Mouse (Mus musculus) olfactory bulb, adult 2 months (tissue): ENCODE data around the gene Zfp524. TPM values are rescaled to one million over a fixed set of nuclear protein-coding genes. Genes with fewer than 3 reads are reported as not detected.

Experiments used
- H3K27ac ChIP-seq: fragments of 200-500 bp; 2 replicates; pipeline ENCODE4 v1.5.1; 2012; ENCODE audit warnings: low read depth, low read length; ENCODE audit not compliant: insufficient read depth
- H3K4me1 ChIP-seq: fragments of 200-500 bp; 2 replicates; pipeline ENCODE4 v1.6.1; 2012; ENCODE audit warnings: low read length; ENCODE audit not compliant: control insufficient read depth, insufficient read depth
- H3K4me3 ChIP-seq: fragments of 200-500 bp; 2 replicates; pipeline ENCODE4 v1.5.1; 2012; ENCODE audit warnings: mild to moderate bottlenecking, low read depth, low read length, moderate library complexity; ENCODE audit not compliant: insufficient read depth
- CTCF ChIP-seq: fragments of 200-500 bp; IDR thresholded peaks from 2 replicates; pipeline ENCODE4 v1.5.1; 2012; ENCODE audit warnings: low read depth, mild to moderate bottlenecking, low read length, moderate library complexity; ENCODE audit not compliant: insufficient read depth
- POLR2A ChIP-seq: fragments of 200-500 bp; IDR thresholded peaks from 2 replicates; pipeline ENCODE4 v1.6.1; 2012; ENCODE audit warnings: mild to moderate bottlenecking, low read depth, low read length, moderate library complexity; ENCODE audit not compliant: insufficient read depth
- WGBS: fragments of 180-500 bp; shearing (Covaris S2); methylation state at CpG from one replicate; pipeline ENCODE4 v1.1.7; 2018; 5-methylcytosine and 5-hydroxymethylcytosine counted together
- polyA plus RNA-seq: library from polyadenylated mRNA; stranded (reverse); fragments of >200 nt; gene quantifications from 2 replicates; pipeline ENCODE4 v1.2.4, GENCODE M21; 2012; ENCODE audit warnings: low replicate concordance; ENCODE audit not compliant: missing spikeins, insufficient read depth, insufficient read length

Gene Zfp524
- polyA plus RNA-seq, 1 experiment, result not detected

- TF ChIP-seq POLR2A, result no peak
- no peak for TF ChIP-seq CTCF
- Histone ChIP-seq H3K27ac (no peak overlapping the region; the same call in 1 of the 2 replicates), H3K4me3 (peak overlapping the region; percentile 78), H3K4me1 (peaks cover 21% of the 10 kb centered on the region)
- 6% methylated on average over 12 of the region's 12 CpGs for WGBS
Observed at GRCm38 (mm10) chr7:5052438-5052837, 38.2 kb downstream of the Zfp524 start.

GRCm38 (mm10) chr7:5052931-5053343 is 38.7 kb downstream of the Zfp524 start:
- Histone ChIP-seq H3K27ac (no peak overlapping the region), H3K4me3 (peak overlapping the region; percentile 78), H3K4me1 (peaks cover 26% of the 10 kb centered on the region)
- no peak for TF ChIP-seq POLR2A
- TF ChIP-seq CTCF, result no peak
- 7% methylated on average over 45 of the region's 45 CpGs for WGBS

GRCm38 (mm10) chr7:5053456-5054179 is 39.4 kb downstream of the Zfp524 start:
- Histone ChIP-seq H3K4me3 (peak overlapping the region; percentile 78), H3K27ac (no peak overlapping the region), H3K4me1 (peaks cover 28% of the 10 kb centered on the region)
- 10% methylated on average over 32 of the region's 32 CpGs for WGBS
- no peak for TF ChIP-seq CTCF

GRCm38 (mm10) chr7:5056651-5057263 is 42.5 kb downstream of the Zfp524 start:
- 1% methylated on average over 54 of the region's 55 CpGs for WGBS
- Histone ChIP-seq H3K4me3 (peak overlapping the region; percentile 73), H3K27ac (peak overlapping the region; percentile 88), H3K4me1 (peaks cover 41% of the 10 kb centered on the region)
- TF ChIP-seq POLR2A (peak; percentile 54), CTCF (no peak)

GRCm38 (mm10) chr7:5057381-5057780 is 43.2 kb downstream of the Zfp524 start:
- H3K27ac ChIP-seq, result peak overlapping the region; percentile 88
- peak overlapping the region; percentile 73 for H3K4me3 ChIP-seq
- 19% methylated on average over 8 of the region's 8 CpGs for WGBS
- TF ChIP-seq CTCF (no peak), POLR2A (no peak)
- peaks cover 41% of the 10 kb centered on the region for H3K4me1 ChIP-seq

- Histone ChIP-seq H3K4me1 (peaks cover 37% of the 10 kb centered on the region), H3K4me3 (peak overlapping the region; percentile 73), H3K27ac (peak overlapping the region; percentile 88)
- WGBS, result 34% methylated on average over 11 of the region's 11 CpGs
- no peak for TF ChIP-seq POLR2A
- 0 out of 2 replicates have a peak, but pooled peaks have one; percentile 16 for TF ChIP-seq CTCF
Observed at GRCm38 (mm10) chr7:5057804-5058203, 43.6 kb downstream of the Zfp524 start.

GRCm38 (mm10) chr7:5058631-5059030 is 44.4 kb downstream of the Zfp524 start:
- WGBS, result 94% methylated on average over 1 of the region's 1 CpGs
- Histone ChIP-seq H3K4me1 (peaks cover 30% of the 10 kb centered on the region), H3K27ac (no peak overlapping the region)

GRCm38 (mm10) chr7:5059421-5059820 is 45.2 kb downstream of the Zfp524 start:
- Histone ChIP-seq H3K27ac (no peak overlapping the region), H3K4me3 (no peak overlapping the region), H3K4me1 (peaks cover 28% of the 10 kb centered on the region)
- TF ChIP-seq POLR2A (no peak), CTCF (no peak)
- WGBS, result 87% methylated on average over 12 of the region's 12 CpGs

More at GRCm38 (mm10) chr7:5058631-5059030, 44.4 kb downstream of the Zfp524 start:
- TF ChIP-seq CTCF, result no peak
- no peak for TF ChIP-seq POLR2A
- no peak overlapping the region for H3K4me3 ChIP-seq

- peak overlapping the region; percentile 96 for H3K27ac ChIP-seq
- peak overlapping the region; percentile 63 for H3K4me3 ChIP-seq
- 3% methylated on average over 27 of the region's 27 CpGs for WGBS
- TF ChIP-seq CTCF (peak; percentile 29; the same call in 1 of the 2 replicates), POLR2A (no peak)
- peaks cover 23% of the 10 kb centered on the region for H3K4me1 ChIP-seq
Observed at GRCm38 (mm10) chr7:5060239-5060731, 46.1 kb downstream of the Zfp524 start.
